Comparison of ENCODE assay signal across 8 mouse cellular contexts in the genomic region with DNA sequence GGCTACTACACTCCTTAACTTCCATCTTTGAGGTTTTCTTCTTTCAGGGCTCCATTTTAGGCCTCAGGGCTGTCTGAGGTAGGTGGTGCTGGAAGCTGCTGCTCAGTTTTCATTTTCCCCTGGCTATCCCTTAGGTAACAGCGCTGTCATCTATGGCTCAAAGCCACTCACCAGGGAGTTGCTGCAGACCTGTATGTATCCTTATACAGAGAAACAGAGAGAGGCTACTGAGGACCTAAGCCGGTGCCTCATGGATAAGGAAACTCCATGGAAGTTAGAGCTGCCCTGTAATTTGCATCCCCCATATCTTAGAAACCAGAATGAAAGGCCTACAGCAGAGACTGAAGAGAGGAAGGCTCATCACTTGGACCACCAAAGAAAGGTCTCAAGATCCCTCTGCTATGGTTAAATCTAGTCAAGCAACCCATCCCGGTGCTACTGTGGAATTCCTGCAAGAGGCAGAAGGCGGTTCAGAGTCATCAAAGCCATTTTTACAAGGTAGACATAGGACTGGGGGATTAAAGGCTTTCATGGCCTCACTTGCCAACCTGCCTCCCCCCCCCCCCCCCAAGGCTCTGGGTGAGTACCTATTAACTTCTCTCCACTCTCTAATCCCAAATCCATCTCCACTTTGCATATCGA. TPM values are rescaled to one million over a fixed set of nuclear protein-coding genes. Genes with fewer than 3 reads are reported as not detected.
DNase-seq lines count a peak whose midpoint lies in the region; ATAC-seq and TF ChIP-seq lines count a peak whose summit lies in the region.

No protein-coding gene starts in this region.

- H3K27ac ChIP-seq in kidney, embryonic 14.5 days (ENCODE audit: low read depth, low read length), result peak overlapping the region; percentile 88
- H3K27ac ChIP-seq in cortical plate, adult 2 months (ENCODE audit: insufficient read depth, low read length), result no peak overlapping the region
- H3K27ac ChIP-seq in hindbrain, embryonic 15.5 days (replicated peaks), result peak overlapping the region; percentile 93; the same call in 1 of the 2 replicates
- H3K27ac ChIP-seq in midbrain, postnatal 0 days (ENCODE audit: low read depth, low read length), result peak overlapping the region; percentile 93

- no peak for DNase-seq in kidney, adult 11 months
- DNase-seq in midbrain, postnatal 0 days (ENCODE audit: low spot score), result no peak
- DNase-seq in cerebellum, postnatal 14 days, result no peak
- no peak for DNase-seq in Muller cell, postnatal 12 days (ENCODE audit: inconsistent ontology term)

- H3K9me3 ChIP-seq in kidney, embryonic 14.5 days (ENCODE audit: control insufficient read depth, low read length), result no peaks in the 10 kb centered on the region
- no peaks in the 10 kb centered on the region for H3K9me3 ChIP-seq in hindbrain, embryonic 15.5 days
- no peaks in the 10 kb centered on the region for H3K9me3 ChIP-seq in midbrain, postnatal 0 days (ENCODE audit: low read length)

- H3K36me3 ChIP-seq in kidney, embryonic 14.5 days (ENCODE audit: control insufficient read depth, insufficient read depth, low read length), result peaks cover 15% of the 10 kb centered on the region
- peaks cover 18% of the 10 kb centered on the region for H3K36me3 ChIP-seq in hindbrain, embryonic 15.5 days
- H3K36me3 ChIP-seq in midbrain, postnatal 0 days (ENCODE audit: insufficient read depth, low read length), result peaks cover 16% of the 10 kb centered on the region

- no peak for TF ChIP-seq CTCF in cortical plate, adult 2 months (IDR thresholded peaks at IDR 0.05; ENCODE audit: extremely low read depth, insufficient read depth, low read length)
- no peak for TF ChIP-seq CTCF in midbrain, postnatal 0 days (IDR thresholded peaks at IDR 0.05)

- H3K9ac ChIP-seq in kidney, embryonic 14.5 days (ENCODE audit: low read depth, low read length), result peak overlapping the region; percentile 80; the same call in 1 of the 2 replicates
- peak overlapping the region; percentile 89; the same call in 1 of the 2 replicates for H3K9ac ChIP-seq in hindbrain, embryonic 15.5 days
- H3K9ac ChIP-seq in midbrain, postnatal 0 days (replicated peaks; ENCODE audit: low read length, poor library complexity, severe bottlenecking), result peak overlapping the region; percentile 87; the same call in 1 of the 2 replicates

- WGBS in kidney, embryonic 14.5 days, result 72% methylated on average over 5 of the region's 5 CpGs
- 83% methylated on average over 5 of the region's 5 CpGs for WGBS in hindbrain, embryonic 15.5 days
- 75% methylated on average over 5 of the region's 5 CpGs for WGBS in midbrain, postnatal 0 days

- peak overlapping the region; percentile 57 for H3K4me3 ChIP-seq in kidney, embryonic 14.5 days (ENCODE audit: low read length)
- H3K4me3 ChIP-seq in cortical plate, adult 2 months (ENCODE audit: insufficient read depth, low read length), result peak overlapping the region; percentile 54
- H3K4me3 ChIP-seq in hindbrain, embryonic 15.5 days, result peak overlapping the region; percentile 62
- H3K4me3 ChIP-seq in midbrain, postnatal 0 days (ENCODE audit: low read depth, low read length), result peak overlapping the region; percentile 76

- TF ChIP-seq POLR2A in cortical plate, adult 2 months (IDR thresholded peaks at IDR 0.05; ENCODE audit: extremely low read depth, insufficient read depth, low read length), result no peak

- H3K4me2 ChIP-seq in kidney, embryonic 14.5 days (replicated peaks; ENCODE audit: low read depth, low read length), result peak overlapping the region; percentile 82
- H3K4me2 ChIP-seq in hindbrain, embryonic 15.5 days, result peak overlapping the region; percentile 98
- peak overlapping the region; percentile 92 for H3K4me2 ChIP-seq in midbrain, postnatal 0 days (ENCODE audit: low read depth, low read length, poor library complexity, severe bottlenecking)

- ATAC-seq in kidney, embryonic 14.5 days (ENCODE audit: low FRiP score, low TSS enrichment), result no peak
- no peak for ATAC-seq in hindbrain, embryonic 15.5 days (ENCODE audit: low FRiP score, low read depth)
- ATAC-seq in midbrain, postnatal 0 days (ENCODE audit: low FRiP score), result no peak
- ATAC-seq in granulocyte monocyte progenitor cell, adult 5-6 weeks (replicated peaks; ENCODE audit: poor library complexity, severe bottlenecking), result no peak

- H3K4me1 ChIP-seq in kidney, embryonic 14.5 days (ENCODE audit: control insufficient read depth, insufficient read depth, low read length), result peaks cover 28% of the 10 kb centered on the region
- H3K4me1 ChIP-seq in cortical plate, adult 2 months (ENCODE audit: control insufficient read depth, insufficient read depth, low read length), result peaks cover 7% of the 10 kb centered on the region; the same call in 1 of the 2 replicates
- H3K4me1 ChIP-seq in hindbrain, embryonic 15.5 days (replicated peaks), result peaks cover 58% of the 10 kb centered on the region
- H3K4me1 ChIP-seq in midbrain, postnatal 0 days (ENCODE audit: insufficient read depth, low read length), result peaks cover 7% of the 10 kb centered on the region; the same call in 1 of the 2 replicates

- no peaks in the 10 kb centered on the region for H3K27me3 ChIP-seq in kidney, embryonic 14.5 days (ENCODE audit: control insufficient read depth, insufficient read depth, low read length)
- no peaks in the 10 kb centered on the region for H3K27me3 ChIP-seq in hindbrain, embryonic 15.5 days
- no peaks in the 10 kb centered on the region for H3K27me3 ChIP-seq in midbrain, postnatal 0 days (ENCODE audit: insufficient read depth, low read length)

RNA-seq across cellular contexts. Expression of a gene that starts 4.4 kb away (rescaled TPM):
- polyA plus RNA-seq in kidney, embryonic 14.5 days (2014; fragmentation: Nextera tagmentation; extraction: Ambion mirVana), result 45.3 and 49.4 TPM in 2 replicates
- polyA plus RNA-seq in cortical plate, adult 2 months (2012; rRNA removed), result 120 and 138 TPM in 2 replicates
- 61.2 and 62.0 TPM in 2 replicates for polyA plus RNA-seq in hindbrain, embryonic 15.5 days (2015; fragmentation: Nextera tagmentation; extraction: Ambion mirVana)
- 49.8 and 63.9 TPM in 2 replicates for total RNA-seq in midbrain, postnatal 0 days (2014; rRNA removed)
- polyA plus RNA-seq in midbrain, postnatal 0 days (2015; fragmentation: Nextera tagmentation; extraction: Ambion mirVana), result 45.2 and 52.7 TPM in 2 replicates
- total RNA-seq in granulocyte monocyte progenitor cell, adult 5-6 weeks (2014; fragmentation: Nextera tagmentation), result 118 and 128 TPM in 2 replicates
- total RNA-seq in granulocyte monocyte progenitor cell, adult 5-6 weeks (2017), result 41.5 and 54.1 TPM in 2 replicates

RNA-seq across cellular contexts. Expression of a gene that starts 11.4 kb away (rescaled TPM):
- polyA plus RNA-seq in kidney, embryonic 14.5 days (2014; fragmentation: Nextera tagmentation; extraction: Ambion mirVana), result 64.5 and 64.8 TPM in 2 replicates
- 34.7 and 35.6 TPM in 2 replicates for polyA plus RNA-seq in cortical plate, adult 2 months (2012; rRNA removed)
- 59.3 and 60.3 TPM in 2 replicates for polyA plus RNA-seq in hindbrain, embryonic 15.5 days (2015; fragmentation: Nextera tagmentation; extraction: Ambion mirVana)
- total RNA-seq in midbrain, postnatal 0 days (2014; rRNA removed), result 34.4 and 39.3 TPM in 2 replicates
- polyA plus RNA-seq in midbrain, postnatal 0 days (2015; fragmentation: Nextera tagmentation; extraction: Ambion mirVana), result 40.5 and 40.6 TPM in 2 replicates
- total RNA-seq in granulocyte monocyte progenitor cell, adult 5-6 weeks (2014; fragmentation: Nextera tagmentation), result 30.8 and 35.2 TPM in 2 replicates
- total RNA-seq in granulocyte monocyte progenitor cell, adult 5-6 weeks (2017), result 68.8 and 71.6 TPM in 2 replicates

RNA-seq across cellular contexts. Expression of a gene that starts 12.4 kb away (rescaled TPM):
- 28.5 and 50.6 TPM in 2 replicates for polyA plus RNA-seq in kidney, embryonic 14.5 days (2014; fragmentation: Nextera tagmentation; extraction: Ambion mirVana)
- 64.1 and 76.1 TPM in 2 replicates for polyA plus RNA-seq in cortical plate, adult 2 months (2012; rRNA removed)
- 82.9 and 94.0 TPM in 2 replicates for polyA plus RNA-seq in hindbrain, embryonic 15.5 days (2015; fragmentation: Nextera tagmentation; extraction: Ambion mirVana)
- total RNA-seq in midbrain, postnatal 0 days (2014; rRNA removed), result 60.0 and 85.1 TPM in 2 replicates
- 81.1 and 99.7 TPM in 2 replicates for polyA plus RNA-seq in midbrain, postnatal 0 days (2015; fragmentation: Nextera tagmentation; extraction: Ambion mirVana)
- 21.1 and 23.5 TPM in 2 replicates for total RNA-seq in granulocyte monocyte progenitor cell, adult 5-6 weeks (2014; fragmentation: Nextera tagmentation)
- 11.6 and 15.6 TPM in 2 replicates for total RNA-seq in granulocyte monocyte progenitor cell, adult 5-6 weeks (2017)

RNA-seq across cellular contexts. Expression of a gene that starts 18.8 kb away (rescaled TPM):
- 24.5 and 29.2 TPM in 2 replicates for polyA plus RNA-seq in kidney, embryonic 14.5 days (2014; fragmentation: Nextera tagmentation; extraction: Ambion mirVana)
- polyA plus RNA-seq in cortical plate, adult 2 months (2012; rRNA removed), result 38.6 and 40.9 TPM in 2 replicates
- polyA plus RNA-seq in hindbrain, embryonic 15.5 days (2015; fragmentation: Nextera tagmentation; extraction: Ambion mirVana), result 186 and 200 TPM in 2 replicates
- 140 and 142 TPM in 2 replicates for total RNA-seq in midbrain, postnatal 0 days (2014; rRNA removed)
- polyA plus RNA-seq in midbrain, postnatal 0 days (2015; fragmentation: Nextera tagmentation; extraction: Ambion mirVana), result 174 and 179 TPM in 2 replicates
- total RNA-seq in granulocyte monocyte progenitor cell, adult 5-6 weeks (2014; fragmentation: Nextera tagmentation), result 6.2 and 13.1 TPM in 2 replicates
- total RNA-seq in granulocyte monocyte progenitor cell, adult 5-6 weeks (2017), result 3.2 and 4.5 TPM in 2 replicates

RNA-seq across cellular contexts. Expression of a gene that starts 60.0 kb away (rescaled TPM):
- 41.5 and 82.2 TPM in 2 replicates for polyA plus RNA-seq in kidney, embryonic 14.5 days (2014; fragmentation: Nextera tagmentation; extraction: Ambion mirVana)
- polyA plus RNA-seq in cortical plate, adult 2 months (2012; rRNA removed), result 167 and 177 TPM in 2 replicates
- 258 and 267 TPM in 2 replicates for polyA plus RNA-seq in hindbrain, embryonic 15.5 days (2015; fragmentation: Nextera tagmentation; extraction: Ambion mirVana)
- total RNA-seq in midbrain, postnatal 0 days (2014; rRNA removed), result 416 and 487 TPM in 2 replicates
- 303 and 316 TPM in 2 replicates for polyA plus RNA-seq in midbrain, postnatal 0 days (2015; fragmentation: Nextera tagmentation; extraction: Ambion mirVana)
- total RNA-seq in granulocyte monocyte progenitor cell, adult 5-6 weeks (2014; fragmentation: Nextera tagmentation), result 43.8 and 47.1 TPM in 2 replicates
- 46.4 and 54.5 TPM in 2 replicates for total RNA-seq in granulocyte monocyte progenitor cell, adult 5-6 weeks (2017)
